Mouse (Mus musculus): ENCODE measurements around the gene Adm2.

GRCm38 (mm10) chr15:89373027-89373761 lies 50.7 kb downstream of the Adm2 start:
- no peak; the same call in 1 of the 2 replicates for TF ChIP-seq POLR2A (IDR thresholded peaks at IDR 0.05; ENCODE audit: extremely low read depth, insufficient read depth, low read length)
- peak; percentile 64 for TF ChIP-seq CTCF (IDR thresholded peaks at IDR 0.05; ENCODE audit: extremely low read depth, insufficient read depth, low read length)

Measured in cortical plate, adult 2 months (tissue).